Mouse (Mus musculus) megakaryocyte, embryonic 14.5 days (primary cell): ENCODE results near the gene Tapbpl.

ENCODE experiments used
- FLI1 ChIP-seq: IDR thresholded peaks from 2 replicates; pipeline ENCODE4 v1.6.1; 2012; ENCODE audit warnings: low read length, inconsistent platforms, mixed read lengths
- GATA1 ChIP-seq: IDR thresholded peaks from 3 replicates; pipeline ENCODE4 v1.6.1; 2012; ENCODE audit warnings: mixed read lengths, low read length, inconsistent platforms, borderline replicate concordance

DNA sequence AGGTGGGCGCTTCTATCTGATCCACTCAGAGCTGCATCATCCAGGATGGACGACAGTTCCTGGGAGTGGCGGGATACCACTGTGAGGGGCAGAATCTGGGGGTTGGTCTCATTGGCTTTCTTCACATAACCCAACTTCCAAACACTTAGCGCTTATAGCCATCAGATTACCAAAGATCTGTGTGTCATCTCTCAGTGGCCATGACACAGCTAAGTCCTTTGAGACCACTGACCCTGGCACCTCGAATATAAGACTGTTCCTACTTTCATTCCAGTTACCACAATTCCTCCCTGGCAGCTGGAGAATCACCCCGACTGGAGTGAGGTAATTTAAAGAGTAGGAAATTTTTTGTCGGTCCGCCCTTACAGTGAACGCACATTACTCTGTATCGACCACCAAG lies 45.5 kb downstream of the Tapbpl start:
- no peak for TF ChIP-seq GATA1
- TF ChIP-seq FLI1, result no peak
